Mouse (Mus musculus): ENCODE data around the gene Gm4312. TPM values are rescaled to one million over a fixed set of nuclear protein-coding genes. Genes with fewer than 3 reads are reported as not detected.
"Not testable (repeated sequence)": the region's sequence is repeated elsewhere in the genome, so short reads cannot be mapped to it uniquely, and the experiment has no call there.

Gm4312 gene
- not detected in 2 replicates for polyA plus RNA-seq (2012; rRNA removed)

DNA sequence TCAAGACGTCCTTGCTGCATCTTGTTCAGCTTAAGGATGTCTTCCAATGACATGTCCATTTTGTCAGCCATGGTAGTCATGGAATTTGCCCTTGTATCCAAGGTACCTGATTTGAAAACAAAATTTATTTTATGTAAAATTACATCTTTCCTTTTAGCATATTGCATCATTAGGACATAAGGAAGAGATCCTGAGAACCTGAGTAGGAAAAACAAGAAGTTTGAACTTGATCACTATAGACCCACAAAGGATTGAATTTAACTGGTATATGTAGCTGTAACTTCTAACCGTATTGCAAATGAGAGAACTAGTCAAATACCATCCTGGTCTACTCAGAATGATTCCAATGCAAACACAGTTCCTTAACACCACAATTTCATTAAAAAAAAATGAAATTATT lies at the start of gene Gm4312:
Gm4312 (minus strand) TSS at position 101 of the 400 bp plus-strand sequence.
- not testable (repeated sequence) for H3K27me3 ChIP-seq (ENCODE audit: control insufficient read depth, insufficient read depth, low read length); H3K27ac ChIP-seq (ENCODE audit: insufficient read depth, low read depth, low read length); H3K36me3 ChIP-seq (ENCODE audit: control insufficient read depth, insufficient read depth, low read length); H3K4me1 ChIP-seq (ENCODE audit: control insufficient read depth, insufficient read depth, insufficient read length, low read length); H3K4me3 ChIP-seq (ENCODE audit: low read depth, low read length)
- WGBS = no CpG with 5 or more reads among the region's 2 CpGs

DNA sequence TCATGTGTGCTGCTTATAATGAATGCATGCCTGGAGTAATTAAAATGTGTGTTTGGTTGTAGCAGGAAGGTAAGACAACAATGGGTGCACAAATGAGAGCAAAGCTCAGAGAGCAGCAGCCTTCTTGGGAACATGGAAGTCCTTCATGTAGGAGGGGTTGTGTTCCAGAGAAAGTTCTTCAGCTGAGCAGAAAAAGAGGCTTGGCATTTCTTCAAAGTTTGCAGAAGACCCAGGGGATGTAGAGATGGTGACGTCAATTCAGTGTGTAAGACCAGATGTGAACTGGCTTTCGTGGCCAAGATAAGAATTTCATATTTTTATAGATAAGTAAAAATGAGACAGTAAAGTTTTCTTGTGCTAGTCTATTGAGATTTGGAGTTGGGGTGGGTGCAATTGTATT lies 45.2 kb upstream of the Gm4312 start:
- Histone ChIP-seq H3K27ac (ENCODE audit: insufficient read depth, low read depth, low read length) (no peak overlapping the region), H3K27me3 (ENCODE audit: control insufficient read depth, insufficient read depth, low read length) (no peaks in the 10 kb centered on the region), H3K4me1 (ENCODE audit: control insufficient read depth, insufficient read depth, insufficient read length, low read length) (no peaks in the 10 kb centered on the region), H3K36me3 (ENCODE audit: control insufficient read depth, insufficient read depth, low read length) (no peaks in the 10 kb centered on the region), H3K4me3 (ENCODE audit: low read depth, low read length) (no peak overlapping the region)
- WGBS = 68% methylated on average over 2 of the region's 2 CpGs
- TF ChIP-seq CTCF (IDR thresholded peaks at IDR 0.05; ENCODE audit: extremely low read depth, insufficient read length, insufficient replicate concordance, low read depth, low read length) = no peak

GRCm38 (mm10) chr10:100415566-100415965 lies 33.2 kb upstream of the Gm4312 start:
- 77% methylated on average over 7 of the region's 7 CpGs for WGBS
- no peak for TF ChIP-seq POLR2A (IDR thresholded peaks at IDR 0.05; ENCODE audit: low read depth, low read length)
- TF ChIP-seq CTCF (IDR thresholded peaks at IDR 0.05; ENCODE audit: extremely low read depth, insufficient read length, insufficient replicate concordance, low read depth, low read length) = no peak

GRCm38 (mm10) chr10:100402301-100402700 lies 19.9 kb upstream of the Gm4312 start:
- not testable (repeated sequence) for H3K27me3 ChIP-seq (ENCODE audit: control insufficient read depth, insufficient read depth, low read length); H3K27ac ChIP-seq (ENCODE audit: insufficient read depth, low read depth, low read length); H3K4me1 ChIP-seq (ENCODE audit: control insufficient read depth, insufficient read depth, insufficient read length, low read length); H3K36me3 ChIP-seq (ENCODE audit: control insufficient read depth, insufficient read depth, low read length); H3K4me3 ChIP-seq (ENCODE audit: low read depth, low read length)
- 78% methylated on average over 6 of the region's 6 CpGs for WGBS

More at GRCm38 (mm10) chr10:100415566-100415965, 33.2 kb upstream of the Gm4312 start:
- H3K4me1 ChIP-seq (ENCODE audit: control insufficient read depth, insufficient read depth, insufficient read length, low read length) = no peaks in the 10 kb centered on the region
- H3K36me3 ChIP-seq (ENCODE audit: control insufficient read depth, insufficient read depth, low read length) = no peaks in the 10 kb centered on the region
- no peak overlapping the region for H3K27ac ChIP-seq (ENCODE audit: insufficient read depth, low read depth, low read length)
- no peak overlapping the region for H3K4me3 ChIP-seq (ENCODE audit: low read depth, low read length)
- no peaks in the 10 kb centered on the region for H3K27me3 ChIP-seq (ENCODE audit: control insufficient read depth, insufficient read depth, low read length)

DNA sequence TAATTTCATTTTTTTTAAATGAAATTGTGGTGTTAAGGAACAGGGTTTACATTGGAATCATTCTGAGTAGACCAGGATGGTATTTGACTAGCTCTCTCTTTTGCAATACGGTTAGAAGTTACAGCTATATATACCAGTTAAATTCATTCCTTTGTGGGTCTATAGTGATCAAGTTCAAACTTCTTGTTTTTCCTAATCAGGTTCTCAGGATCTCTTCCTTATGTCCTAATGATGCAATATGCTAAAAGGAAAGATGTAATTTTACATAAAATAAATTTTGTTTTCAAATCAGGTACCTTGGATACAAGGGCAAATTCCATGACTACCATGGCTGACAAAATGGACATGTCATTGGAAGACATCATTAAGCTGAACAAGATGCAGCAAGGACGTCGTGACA lies 21.3 kb downstream of the Gm4312 start, which contains the start of gene Gm4307:
Gm4307 (plus strand) TSS at position 301 of the 400 bp plus-strand sequence.
- not testable (repeated sequence) for H3K27me3 ChIP-seq (ENCODE audit: control insufficient read depth, insufficient read depth, low read length)
- WGBS = no CpG with 5 or more reads among the region's 3 CpGs

GRCm38 (mm10) chr10:100356841-100357240 lies 25.5 kb downstream of the Gm4312 start:
- WGBS = 45% methylated on average over 2 of the region's 2 CpGs
- not testable (repeated sequence) for H3K27me3 ChIP-seq (ENCODE audit: control insufficient read depth, insufficient read depth, low read length); H3K4me3 ChIP-seq (ENCODE audit: low read depth, low read length); H3K4me1 ChIP-seq (ENCODE audit: control insufficient read depth, insufficient read depth, insufficient read length, low read length); H3K27ac ChIP-seq (ENCODE audit: insufficient read depth, low read depth, low read length); H3K36me3 ChIP-seq (ENCODE audit: control insufficient read depth, insufficient read depth, low read length)

More for the DNA sequence above, 21.3 kb downstream of the Gm4312 start, which contains the start of gene Gm4307:
- H3K4me3 ChIP-seq (ENCODE audit: low read depth, low read length); H3K27ac ChIP-seq (ENCODE audit: insufficient read depth, low read depth, low read length); H3K4me1 ChIP-seq (ENCODE audit: control insufficient read depth, insufficient read depth, insufficient read length, low read length); H3K36me3 ChIP-seq (ENCODE audit: control insufficient read depth, insufficient read depth, low read length): not testable (repeated sequence)

GRCm38 (mm10) chr10:100350793-100351192 lies 31.6 kb downstream of the Gm4312 start, which contains the start of gene Gm4305:
TSS of gene Gm4305 (plus strand) at chr10:100351093.
- not testable (repeated sequence) for H3K27me3 ChIP-seq (ENCODE audit: control insufficient read depth, insufficient read depth, low read length); H3K4me3 ChIP-seq (ENCODE audit: low read depth, low read length); H3K36me3 ChIP-seq (ENCODE audit: control insufficient read depth, insufficient read depth, low read length); H3K27ac ChIP-seq (ENCODE audit: insufficient read depth, low read depth, low read length); H3K4me1 ChIP-seq (ENCODE audit: control insufficient read depth, insufficient read depth, insufficient read length, low read length)
- no CpG with 5 or more reads among the region's 3 CpGs for WGBS

- WGBS = no CpG with 5 or more reads among the region's 3 CpGs
- not testable (repeated sequence) for H3K4me1 ChIP-seq (ENCODE audit: control insufficient read depth, insufficient read depth, insufficient read length, low read length); H3K36me3 ChIP-seq (ENCODE audit: control insufficient read depth, insufficient read depth, low read length); H3K4me3 ChIP-seq (ENCODE audit: low read depth, low read length); H3K27me3 ChIP-seq (ENCODE audit: control insufficient read depth, insufficient read depth, low read length); H3K27ac ChIP-seq (ENCODE audit: insufficient read depth, low read depth, low read length)
Observed at GRCm38 (mm10) chr10:100345672-100346071, 36.7 kb downstream of the Gm4312 start, which contains the start of gene Gm4303. TSS of gene Gm4303 (plus strand) at chr10:100345972.

DNA sequence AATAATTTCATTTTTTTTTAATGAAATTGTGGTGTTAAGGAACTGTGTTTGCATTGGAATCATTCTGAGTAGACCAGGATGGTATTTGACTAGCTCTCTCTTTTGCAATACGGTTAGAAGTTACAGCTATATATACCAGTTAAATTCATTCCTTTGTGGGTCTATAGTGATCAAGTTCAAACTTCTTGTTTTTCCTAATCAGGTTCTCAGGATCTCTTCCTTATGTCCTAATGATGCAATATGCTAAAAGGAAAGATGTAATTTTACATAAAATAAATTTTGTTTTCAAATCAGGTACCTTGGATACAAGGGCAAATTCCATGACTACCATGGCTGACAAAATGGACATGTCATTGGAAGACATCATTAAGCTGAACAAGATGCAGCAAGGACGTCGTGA lies 41.8 kb downstream of the Gm4312 start, which contains the start of gene Gm4302:
Gm4302 (plus strand) TSS at position 301 of the 400 bp plus-strand sequence.
- H3K4me1 ChIP-seq (ENCODE audit: control insufficient read depth, insufficient read depth, insufficient read length, low read length); H3K4me3 ChIP-seq (ENCODE audit: low read depth, low read length); H3K27ac ChIP-seq (ENCODE audit: insufficient read depth, low read depth, low read length); H3K36me3 ChIP-seq (ENCODE audit: control insufficient read depth, insufficient read depth, low read length); H3K27me3 ChIP-seq (ENCODE audit: control insufficient read depth, insufficient read depth, low read length): not testable (repeated sequence)
- WGBS = no CpG with 5 or more reads among the region's 3 CpGs

DNA sequence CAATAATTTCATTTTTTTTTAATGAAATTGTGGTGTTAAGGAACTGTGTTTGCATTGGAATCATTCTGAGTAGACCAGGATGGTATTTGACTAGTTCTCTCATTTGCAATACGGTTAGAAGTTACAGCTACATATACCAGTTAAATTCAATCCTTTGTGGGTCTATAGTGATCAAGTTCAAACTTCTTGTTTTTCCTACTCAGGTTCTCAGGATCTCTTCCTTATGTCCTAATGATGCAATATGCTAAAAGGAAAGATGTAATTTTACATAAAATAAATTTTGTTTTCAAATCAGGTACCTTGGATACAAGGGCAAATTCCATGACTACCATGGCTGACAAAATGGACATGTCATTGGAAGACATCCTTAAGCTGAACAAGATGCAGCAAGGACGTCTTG lies 47.0 kb downstream of the Gm4312 start, which contains the start of gene Gm4301:
Gm4301 (plus strand) TSS at position 301 of the 400 bp plus-strand sequence.
- H3K36me3 ChIP-seq (ENCODE audit: control insufficient read depth, insufficient read depth, low read length); H3K27me3 ChIP-seq (ENCODE audit: control insufficient read depth, insufficient read depth, low read length); H3K4me1 ChIP-seq (ENCODE audit: control insufficient read depth, insufficient read depth, insufficient read length, low read length); H3K4me3 ChIP-seq (ENCODE audit: low read depth, low read length); H3K27ac ChIP-seq (ENCODE audit: insufficient read depth, low read depth, low read length): not testable (repeated sequence)
- WGBS = no CpG with 5 or more reads among the region's 2 CpGs

Data from small intestine, adult 2 months (tissue).